Mouse (Mus musculus): Measurements from ENCODE around the gene Gm45233.
"Not testable (repeated sequence)": the region's sequence is repeated elsewhere in the genome, so short reads cannot be mapped to it uniquely, and the experiment has no call there.

Gm45233 gene

DNA sequence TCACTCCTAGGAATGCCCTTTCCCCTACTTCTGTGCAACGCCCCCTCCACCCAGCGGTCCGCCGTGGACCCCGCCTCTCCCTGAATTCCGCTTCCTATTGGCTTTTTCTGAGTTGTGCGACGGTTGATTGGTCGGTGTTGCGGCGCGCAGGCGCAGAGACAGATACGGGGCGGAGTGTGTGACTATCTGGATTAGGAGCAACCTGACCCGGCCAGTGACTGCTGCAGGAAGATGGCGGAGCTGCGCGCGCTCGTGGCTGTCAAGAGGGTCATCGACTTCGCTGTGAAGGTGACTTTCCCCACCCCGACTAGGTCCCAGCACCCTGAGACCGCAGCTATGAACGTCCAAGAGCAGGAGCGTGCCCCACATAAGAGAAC lies at the start of gene Gm45233, which contains the start of gene Etfb:
Gm45233 (plus strand) TSS at position 212 of the 377 bp plus-strand sequence.
Etfb (plus strand) TSS at position 167 of the 377 bp plus-strand sequence.
- ATAC-seq (ENCODE audit: low TSS enrichment) = peak; percentile 98

- ATAC-seq (ENCODE audit: low TSS enrichment) = no peak
These were observed 44.4 kb upstream of the Gm45233 start for GRCm38 (mm10) chr7:43399501-43399900.

DNA sequence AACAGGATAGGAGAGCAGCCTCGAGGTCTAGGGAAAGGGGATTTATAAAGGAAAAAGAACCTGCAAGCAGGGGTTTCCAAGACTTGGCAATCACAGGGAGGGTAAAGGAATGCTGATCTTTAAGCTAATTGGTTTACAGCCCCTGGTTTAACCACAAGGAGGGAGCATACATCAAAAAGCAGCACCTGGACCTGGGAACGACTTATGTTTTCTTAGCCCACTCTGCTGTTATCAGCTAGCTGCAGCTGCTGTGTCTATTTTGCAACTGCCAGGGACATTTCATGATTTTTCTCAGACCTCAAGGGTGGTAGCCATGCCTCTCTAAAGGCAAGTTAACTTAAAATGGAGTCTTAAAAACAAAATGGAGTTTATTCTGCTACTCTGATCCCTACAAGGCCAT lies 41.2 kb upstream of the Gm45233 start:
- no peak for ATAC-seq (ENCODE audit: low TSS enrichment)

GRCm38 (mm10) chr7:43407573-43407972 lies 36.4 kb upstream of the Gm45233 start:
- ATAC-seq (ENCODE audit: low TSS enrichment) = no peak

- no peak for ATAC-seq (ENCODE audit: low TSS enrichment)
These were observed 35.8 kb upstream of the Gm45233 start, which contains the start of gene Siglecg for GRCm38 (mm10) chr7:43408131-43408553. Gene Siglecg (plus strand): TSS chr7:43408204.

DNA sequence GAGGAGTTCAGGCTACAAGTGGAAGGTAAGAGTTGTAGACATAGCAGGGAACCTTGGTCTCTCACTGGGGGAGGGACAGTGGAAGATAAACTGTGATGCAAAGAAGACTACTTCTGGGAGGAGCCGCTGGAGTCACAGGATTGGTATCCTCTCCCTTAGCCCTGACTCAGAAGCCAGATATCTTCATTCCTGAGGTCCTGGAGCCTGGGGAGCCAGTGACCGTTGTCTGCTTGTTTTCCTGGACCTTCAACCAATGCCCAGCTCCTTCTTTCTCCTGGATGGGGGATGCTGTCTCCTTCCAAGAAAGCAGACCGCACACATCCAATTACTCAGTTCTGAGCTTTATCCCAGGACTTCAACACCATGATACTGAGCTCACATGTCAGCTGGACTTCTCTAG lies 34.8 kb upstream of the Gm45233 start:
- no peak for ATAC-seq (ENCODE audit: low TSS enrichment)

GRCm38 (mm10) chr7:43411724-43412123 lies 32.2 kb upstream of the Gm45233 start:
- ATAC-seq (ENCODE audit: low TSS enrichment) = not testable (repeated sequence)

- no peak for ATAC-seq (ENCODE audit: low TSS enrichment)
These were observed 26.6 kb upstream of the Gm45233 start for GRCm38 (mm10) chr7:43417298-43417697.

DNA sequence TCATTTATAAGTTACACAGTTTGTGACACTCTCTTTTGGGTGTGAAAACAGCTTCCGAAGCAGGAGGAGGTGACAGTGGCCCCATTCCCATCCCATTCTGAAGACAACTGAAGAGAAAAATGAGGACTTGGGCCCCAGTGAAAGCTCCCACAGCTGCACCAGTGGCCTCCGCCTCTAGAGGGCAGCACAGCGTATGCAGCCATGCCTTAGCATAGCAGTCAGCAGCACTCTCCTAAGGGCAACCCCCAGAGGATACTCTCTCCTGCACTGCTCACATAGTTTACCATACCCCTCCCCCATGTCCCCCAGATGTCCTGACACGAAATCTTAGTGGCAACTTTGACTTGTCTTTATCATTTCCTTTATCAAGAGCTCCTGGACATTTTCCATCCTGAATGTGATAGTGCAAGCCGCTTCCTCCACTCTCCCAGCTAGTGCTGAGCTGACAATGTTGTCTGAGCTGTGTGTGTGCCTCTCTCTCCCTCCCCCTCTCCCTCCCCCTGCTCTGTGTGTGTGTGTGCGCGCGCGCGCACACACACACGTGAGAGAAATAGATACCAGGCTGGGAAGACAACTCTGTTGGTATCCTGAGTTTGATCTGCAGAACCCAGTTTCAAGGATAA lies 20.8 kb upstream of the Gm45233 start:
- peak; percentile 99 for ATAC-seq (ENCODE audit: low TSS enrichment)

GRCm38 (mm10) chr7:43423991-43424625 lies 19.8 kb upstream of the Gm45233 start:
- no peak for ATAC-seq (ENCODE audit: low TSS enrichment)

DNA sequence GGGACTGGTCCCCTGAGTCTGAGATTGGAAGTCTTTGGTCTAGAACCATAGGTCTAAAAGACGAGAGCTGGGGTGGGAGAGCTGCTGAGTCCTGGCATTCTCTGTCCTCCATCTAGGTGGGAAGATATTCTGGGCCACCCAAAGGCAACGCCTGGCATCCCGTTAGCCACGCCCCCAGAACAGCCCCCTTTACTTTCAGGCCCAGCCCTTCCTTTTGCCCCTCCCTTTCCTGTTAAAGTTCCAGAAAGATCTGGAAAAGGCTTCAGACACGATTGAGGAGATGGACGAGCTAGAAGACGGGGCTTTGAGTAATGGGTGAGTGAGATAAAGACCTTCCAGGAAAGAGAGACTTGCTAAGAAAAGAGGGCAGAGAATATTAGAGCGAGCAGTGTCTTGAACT lies 16.5 kb upstream of the Gm45233 start, which contains the start of gene Lim2:
Lim2 (plus strand) TSS at position 265 of the 400 bp plus-strand sequence.
- no peak for ATAC-seq (ENCODE audit: low TSS enrichment)

GRCm38 (mm10) chr7:43429500-43429899 lies 14.4 kb upstream of the Gm45233 start:
- no peak for ATAC-seq (ENCODE audit: low TSS enrichment)

- no peak for ATAC-seq (ENCODE audit: low TSS enrichment)
These were observed 11.0 kb upstream of the Gm45233 start for GRCm38 (mm10) chr7:43432891-43433290.

- no peak for ATAC-seq (ENCODE audit: low TSS enrichment)
These were observed 9.3 kb upstream of the Gm45233 start for GRCm38 (mm10) chr7:43434676-43435075.

DNA sequence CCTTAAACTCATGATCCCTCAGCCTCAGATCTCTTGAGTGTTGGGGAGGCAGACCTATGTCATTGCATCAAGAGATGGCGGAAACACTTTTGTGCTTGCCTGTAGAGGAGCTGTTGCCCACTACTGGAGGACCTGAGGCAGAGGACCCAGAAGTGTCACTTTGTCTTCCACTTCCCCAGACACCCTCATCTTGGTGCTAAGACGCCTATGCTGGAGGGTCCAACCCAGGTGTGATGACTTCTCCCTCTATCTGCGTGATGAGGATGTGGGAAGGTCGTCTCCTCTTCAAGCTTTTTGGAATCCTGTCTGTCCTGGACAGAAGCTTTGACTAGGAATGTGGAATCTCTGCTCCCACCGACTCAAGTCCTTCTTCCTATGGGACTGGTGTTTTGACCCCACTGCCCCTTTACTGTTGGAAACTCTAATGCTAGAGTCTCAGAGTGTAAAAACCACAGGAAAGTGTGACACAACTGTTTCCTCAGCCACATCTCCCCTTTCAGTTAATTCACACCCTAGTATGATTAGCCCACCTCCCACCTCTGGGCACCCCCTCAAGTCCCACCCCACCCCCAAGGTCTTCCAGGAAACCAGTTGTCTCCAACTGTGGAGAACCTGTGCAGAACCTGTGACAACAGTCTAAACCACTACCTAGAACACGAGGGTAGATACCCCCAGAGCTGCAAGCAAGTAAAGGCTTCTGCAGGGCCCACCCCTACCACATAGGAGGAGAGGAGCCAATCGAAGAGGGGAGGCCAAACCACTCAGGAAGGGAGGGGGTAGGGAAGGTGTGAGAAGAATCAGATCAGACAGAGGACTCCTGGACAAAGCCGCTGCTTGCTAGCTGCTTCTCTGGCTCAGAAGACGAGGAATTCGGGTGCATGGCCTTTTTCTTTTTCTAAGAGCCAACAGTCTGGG lies 7.3 kb upstream of the Gm45233 start, which contains the start of gene Nkg7:
Nkg7 (plus strand) TSS at position 733 of the 915 bp plus-strand sequence.
- ATAC-seq (ENCODE audit: low TSS enrichment) = no peak

- ATAC-seq (ENCODE audit: low TSS enrichment) = no peak
These were observed 5.3 kb upstream of the Gm45233 start for GRCm38 (mm10) chr7:43438611-43439010.

GRCm38 (mm10) chr7:43440482-43440881 lies 3.4 kb upstream of the Gm45233 start, which contains the start of gene Cldnd2:
Gene Cldnd2 (plus strand): TSS chr7:43440782.
- no peak for ATAC-seq (ENCODE audit: low TSS enrichment)

DNA sequence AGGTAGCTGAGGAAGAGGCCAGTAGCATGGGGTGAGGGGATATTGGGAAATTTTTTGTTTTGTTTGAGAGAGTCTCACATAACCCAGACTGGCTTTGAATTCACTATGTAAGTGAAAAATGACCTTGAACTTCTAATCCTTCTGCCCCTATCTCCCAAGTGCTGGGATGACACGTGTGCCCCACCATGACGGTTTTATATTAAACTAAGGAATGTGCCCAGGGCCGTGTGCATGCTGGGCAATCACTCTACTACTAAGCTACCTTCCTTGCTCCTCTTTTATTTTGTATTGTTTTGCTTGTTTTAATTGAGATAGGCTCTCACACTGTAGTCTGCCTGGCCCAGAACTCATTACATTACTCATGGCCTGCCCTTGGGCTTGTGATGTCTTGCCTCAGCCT lies 2.9 kb upstream of the Gm45233 start:
- no peak for ATAC-seq (ENCODE audit: low TSS enrichment)

- ATAC-seq (ENCODE audit: low TSS enrichment) = no peak
These were observed 1.2 kb upstream of the Gm45233 start for GRCm38 (mm10) chr7:43442684-43443083.

GRCm38 (mm10) chr7:43443126-43443916 lies 607 bp upstream of the Gm45233 start:
- ATAC-seq (ENCODE audit: low TSS enrichment) = peak; percentile 82

DNA sequence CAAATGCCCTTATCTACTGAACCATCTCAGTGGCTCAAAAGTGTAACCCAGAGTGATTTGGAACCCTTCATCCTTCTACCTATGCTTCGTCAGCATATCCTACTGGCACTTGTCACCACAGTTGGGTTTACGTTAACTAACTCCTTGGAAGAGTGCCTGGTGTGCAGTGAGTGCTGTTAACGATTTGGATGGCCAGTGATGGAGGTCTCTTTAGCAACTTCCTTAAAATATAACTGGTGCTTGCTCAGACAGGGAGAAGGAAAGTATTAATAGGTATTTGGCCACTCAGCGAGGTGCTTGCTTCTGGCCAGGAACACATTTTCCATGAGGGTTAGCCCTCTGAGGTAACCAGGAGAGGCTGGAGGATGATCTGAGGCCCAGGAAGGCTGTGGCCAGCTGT lies 3.9 kb downstream of the Gm45233 start:
- ATAC-seq (ENCODE audit: low TSS enrichment) = no peak
